Mouse (Mus musculus) embryo, embryonic 11.5 days (tissue): ENCODE data around the gene Aass.

Experiments
- DNase-seq: peaks from one replicate; pipeline ENCODE4 v3.0.0-alpha.2; 2012; ENCODE audit warnings: low read depth, low spot score

Aass gene

GRCm38 (mm10) chr6:23055734-23056133 is 77.1 kb downstream of the Aass start:
- DNase-seq, result no peak

DNA sequence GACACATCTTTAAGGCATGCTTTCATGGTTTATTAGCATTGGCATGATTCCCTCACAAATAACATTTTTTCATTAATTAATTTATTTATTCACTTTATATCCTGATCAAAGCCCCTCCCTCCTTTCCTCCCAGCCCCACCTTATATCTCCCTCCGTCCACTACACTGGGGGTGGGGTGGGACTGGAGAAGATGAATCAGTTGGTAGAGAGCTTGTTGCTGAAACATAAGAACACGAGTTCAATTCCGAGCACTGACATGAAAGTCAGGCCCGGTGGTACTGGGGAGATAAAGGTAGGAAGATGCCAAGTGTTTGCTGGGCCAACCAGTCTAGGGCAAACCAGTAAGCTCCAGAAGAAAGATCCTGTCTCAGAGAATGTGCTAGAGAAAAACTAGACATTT is 84.0 kb downstream of the Aass start:
- no peak for DNase-seq

GRCm38 (mm10) chr6:23028251-23028650 is 104.5 kb downstream of the Aass start:
- no peak for DNase-seq
